Mouse (Mus musculus) spleen, adult 2 months (tissue): ENCODE measurements around the gene B3glct.

Source experiments
- CTCF ChIP-seq: fragments of 200-500 bp; IDR thresholded peaks from 2 replicates; pipeline ENCODE4 v1.5.1; 2011; ENCODE audit warnings: mild to moderate bottlenecking, inconsistent platforms; ENCODE audit not compliant: insufficient read depth, insufficient read length, insufficient replicate concordance; ENCODE audit errors: extremely low read depth
- POLR2A ChIP-seq: fragments of 200-500 bp; IDR thresholded peaks from 2 replicates; pipeline ENCODE4 v1.6.1; 2011; ENCODE audit warnings: low read depth, low read length, inconsistent platforms

DNA sequence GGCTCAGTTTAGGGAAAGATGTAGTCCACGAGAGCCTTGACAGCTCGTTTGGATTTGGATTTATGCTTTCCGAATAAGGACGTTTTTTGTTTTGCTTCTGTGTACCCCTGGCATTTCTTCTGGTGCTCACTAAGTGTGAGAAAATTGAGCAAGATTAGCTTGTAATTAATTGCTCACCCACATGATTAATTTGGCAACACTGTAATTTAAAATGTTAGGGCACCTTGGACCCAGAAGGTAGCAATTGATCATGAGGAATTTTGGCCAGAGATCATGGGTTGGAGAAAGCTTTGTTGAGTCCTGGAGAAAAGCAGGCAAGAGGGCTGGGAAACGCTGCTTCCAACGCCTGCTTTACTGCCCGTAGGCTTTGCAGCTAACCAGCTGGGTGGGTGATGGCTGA lies 1.9 kb downstream of the B3glct start:
- TF ChIP-seq CTCF: no peak
- TF ChIP-seq POLR2A: no peak
